Mouse (Mus musculus): ENCODE results near the gene Lpp. TPM values are rescaled to one million over a fixed set of nuclear protein-coding genes. Genes with fewer than 3 reads are reported as not detected.

Gene Lpp
- total and polyA plus RNA-seq, 3 experiments, result not detected

DNA sequence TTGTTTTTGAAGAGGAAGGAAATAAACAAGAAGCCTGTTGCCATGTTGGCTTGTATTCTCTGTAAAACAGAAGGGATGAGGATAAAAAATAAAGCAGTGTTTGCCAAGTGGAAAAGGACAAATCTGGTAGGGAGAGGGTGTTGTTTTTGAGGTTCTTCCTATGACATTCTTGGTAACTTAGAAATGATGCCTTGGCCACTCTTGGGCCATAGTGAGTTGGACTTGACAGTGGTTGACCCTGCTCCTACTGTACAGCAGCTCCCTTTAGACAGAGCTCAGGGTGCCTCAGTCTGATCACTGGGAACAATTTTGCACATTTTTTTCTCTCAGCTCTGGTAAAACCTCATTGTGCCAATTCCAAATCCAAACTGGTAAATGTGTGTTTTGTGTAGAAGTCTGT, 270.8 kb downstream of the Lpp start:
- Histone ChIP-seq H3K27ac (ENCODE audit: control insufficient read depth, low read depth, low read length) (no peak overlapping the region), H3K79me2 (ENCODE audit: control insufficient read depth, insufficient read depth, low read length, poor library complexity) (no peaks in the 10 kb centered on the region), H3K4me3 (ENCODE audit: control insufficient read depth in 1 of 2, insufficient read depth in 1 of 2, low read depth in 2 of 2, low read length in 2 of 2) (no peak overlapping the region), H3K36me3 (ENCODE audit: control insufficient read depth in 1 of 2, insufficient read depth in 2 of 2, low read length in 2 of 2) (no peaks in the 10 kb centered on the region), H3K9ac (ENCODE audit: control insufficient read depth, low read depth, low read length, poor library complexity, severe bottlenecking) (no peak overlapping the region), H3K9me3 (replicated peaks; ENCODE audit: insufficient read depth, low read length) (no peaks in the 10 kb centered on the region), H3K4me1 (ENCODE audit: control insufficient read depth in 1 of 2, insufficient read depth in 2 of 2, low read length in 2 of 2) (no peaks in the 10 kb centered on the region), H3K27me3 (ENCODE audit: control insufficient read depth in 1 of 2, insufficient read depth in 2 of 2, low read length in 2 of 2) (no peaks in the 10 kb centered on the region)
- DNase-seq (ENCODE audit: low read depth, low spot score), result no peak
- no peak for TF ChIP-seq SIN3A (IDR thresholded peaks at IDR 0.05; ENCODE audit: low read length)
- no peak for TF ChIP-seq GABPA (IDR thresholded peaks at IDR 0.05; ENCODE audit: low read depth, low read length)
- no peak for TF ChIP-seq CTCF (IDR thresholded peaks at IDR 0.05 in 2 of 3, conservative IDR thresholded peaks at IDR 0.05 in 1 of 3; ENCODE audit: control insufficient read depth in 1 of 3, insufficient read depth in 1 of 3, low read depth in 2 of 3, low read length in 3 of 3, poor library complexity in 1 of 3, severe bottlenecking in 1 of 3)
- no peak for TF ChIP-seq POLR2AphosphoS2 (IDR thresholded peaks at IDR 0.05; ENCODE audit: low read length)
- TF ChIP-seq ETS1 (IDR thresholded peaks at IDR 0.05; ENCODE audit: low read depth, low read length), result no peak
- TF ChIP-seq JUND (IDR thresholded peaks at IDR 0.05; ENCODE audit: low read depth, low read length), result no peak
- no peak for TF ChIP-seq UBTF (IDR thresholded peaks at IDR 0.05; ENCODE audit: borderline replicate concordance, insufficient read depth, low read depth, low read length)
- no peak for TF ChIP-seq GATA1 (IDR thresholded peaks at IDR 0.05; ENCODE audit: low read depth, low read length)
- TF ChIP-seq ELF1 (IDR thresholded peaks at IDR 0.05; ENCODE audit: low read depth, low read length), result no peak
- TF ChIP-seq ZC3H11A (IDR thresholded peaks at IDR 0.05; ENCODE audit: low read depth, low read length), result no peak

DNA sequence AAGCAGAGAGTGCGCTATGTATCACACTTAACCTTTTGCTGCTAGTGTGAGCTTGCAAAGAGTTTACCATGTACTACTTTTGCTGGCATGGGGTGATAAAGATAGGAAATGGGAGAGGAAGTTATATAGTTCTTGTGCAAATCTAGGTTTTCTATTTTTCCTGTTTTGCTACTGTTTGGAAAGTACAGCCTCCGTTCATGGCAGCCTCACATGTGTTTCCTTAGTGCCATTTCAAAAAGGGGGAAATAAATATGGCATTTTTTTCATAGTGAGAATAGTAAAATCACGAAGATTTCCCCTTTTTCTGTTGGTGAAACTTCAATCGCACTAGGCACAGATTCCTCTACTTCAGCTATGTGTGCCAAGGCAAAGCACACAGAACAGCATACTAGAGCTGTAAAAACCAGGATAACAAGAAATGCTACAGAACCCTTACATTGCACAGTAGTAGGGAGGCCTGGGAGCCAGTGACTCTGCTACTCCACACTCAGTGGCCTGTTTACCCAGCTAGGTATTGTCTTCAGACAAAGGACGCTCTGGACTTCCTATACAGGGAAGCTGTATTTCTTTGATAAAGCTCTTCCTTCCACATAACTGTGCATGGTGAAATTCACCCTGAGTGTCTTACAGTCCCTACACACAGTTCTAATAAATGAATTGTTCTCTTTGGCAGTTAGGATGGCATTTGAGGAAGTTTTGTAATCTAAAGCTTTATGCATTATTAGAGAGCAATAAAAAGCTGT, 276.6 kb downstream of the Lpp start:
- no peaks in the 10 kb centered on the region for H3K79me2 ChIP-seq (ENCODE audit: control insufficient read depth, insufficient read depth, low read length, poor library complexity)
- H3K27ac ChIP-seq (ENCODE audit: control insufficient read depth, low read depth, low read length), result no peak overlapping the region
- H3K4me3 ChIP-seq (ENCODE audit: control insufficient read depth in 1 of 2, insufficient read depth in 1 of 2, low read depth in 2 of 2, low read length in 2 of 2), result no peak overlapping the region
- H3K27me3 ChIP-seq (ENCODE audit: control insufficient read depth in 1 of 2, insufficient read depth in 2 of 2, low read length in 2 of 2), result no peaks in the 10 kb centered on the region
- no peaks in the 10 kb centered on the region for H3K4me1 ChIP-seq (ENCODE audit: control insufficient read depth in 1 of 2, insufficient read depth in 2 of 2, low read length in 2 of 2)
- no peak overlapping the region for H3K9ac ChIP-seq (ENCODE audit: control insufficient read depth, low read depth, low read length, poor library complexity, severe bottlenecking)
- TF ChIP-seq GABPA (IDR thresholded peaks at IDR 0.05; ENCODE audit: low read depth, low read length) (no peak), MAZ (IDR thresholded peaks at IDR 0.05; ENCODE audit: low read depth, low read length) (no peak), ZMIZ1 (IDR thresholded peaks at IDR 0.05; ENCODE audit: low read depth, low read length) (no peak), HCFC1 (IDR thresholded peaks at IDR 0.05; ENCODE audit: low read depth, low read length) (no peak), RCOR1 (IDR thresholded peaks at IDR 0.05; ENCODE audit: low read depth, low read length) (no peak), BHLHE40 (IDR thresholded peaks at IDR 0.05; ENCODE audit: borderline replicate concordance, low read depth, low read length) (no peak), ELF1 (IDR thresholded peaks at IDR 0.05; ENCODE audit: low read depth, low read length) (no peak), EP300 (IDR thresholded peaks at IDR 0.05; ENCODE audit: low read depth in 1 of 2, low read length in 2 of 2) (no peak), USF2 (IDR thresholded peaks at IDR 0.05; ENCODE audit: borderline replicate concordance in 1 of 2, insufficient read depth in 1 of 2, low read depth in 1 of 2, low read length in 2 of 2) (no peak), NELFE (IDR thresholded peaks at IDR 0.05; ENCODE audit: low read depth, low read length) (no peak), SIN3A (IDR thresholded peaks at IDR 0.05; ENCODE audit: low read length) (no peak), CHD1 (IDR thresholded peaks at IDR 0.05; ENCODE audit: low read depth, low read length) (no peak), MEF2A (IDR thresholded peaks at IDR 0.05; ENCODE audit: extremely low read depth, insufficient replicate concordance, low read depth, low read length, poor library complexity, severe bottlenecking) (no peak)
- DNase-seq (ENCODE audit: low read depth, low spot score), result no peak
- H3K9me3 ChIP-seq (replicated peaks; ENCODE audit: insufficient read depth, low read length), result no peaks in the 10 kb centered on the region
- no peaks in the 10 kb centered on the region for H3K36me3 ChIP-seq (ENCODE audit: control insufficient read depth in 1 of 2, insufficient read depth in 2 of 2, low read length in 2 of 2)
